Mouse (Mus musculus) CH12.LX (cell line): ENCODE measurements at regions not wholly inside any gene's neighbourhood (a gene's known extent, or its start where the extent isn't known, plus 50 kb on each side); places are given as distances from the start of the nearest gene placed in this dataset.

Source experiments
- CHD1 ChIP-seq: IDR thresholded peaks from 2 replicates; pipeline ENCODE4 v1.6.1; 2012; ENCODE audit warnings: low read depth, low read length, improper control_type of control experiment, inconsistent platforms
- CTCF ChIP-seq, 2 experiments: IDR thresholded peaks in 1 of 2; conservative IDR thresholded peaks in 1 of 2; 2 replicates each; pipeline ENCODE4 v1.5.1; 2011 to 2012; ENCODE audit warnings: low read depth in 2 of 2, low read length in 2 of 2, improper control_type of control experiment in 1 of 2, inconsistent platforms in 1 of 2, mild to moderate bottlenecking in 1 of 2, moderate library complexity in 1 of 2
- ELF1 ChIP-seq: IDR thresholded peaks from 2 replicates; pipeline ENCODE4 v1.6.1; 2014; ENCODE audit warnings: low read depth, mild to moderate bottlenecking, inconsistent platforms, low read length, improper control_type of control experiment
- MAX ChIP-seq: IDR thresholded peaks from 2 replicates; pipeline ENCODE4 v1.6.1; 2011; ENCODE audit warnings: low read length, improper control_type of control experiment
- POLR2A ChIP-seq: IDR thresholded peaks from 2 replicates; pipeline ENCODE4 v1.6.1; 2011; ENCODE audit warnings: low read depth, mild to moderate bottlenecking, improper control_type of control experiment, low read length
- POLR2AphosphoS2 ChIP-seq: IDR thresholded peaks from 2 replicates; pipeline ENCODE4 v1.6.1; 2011; ENCODE audit warnings: low read depth, low read length, improper control_type of control experiment
- SIN3A ChIP-seq: IDR thresholded peaks from 2 replicates; pipeline ENCODE4 v1.6.1; 2012; ENCODE audit warnings: low read length, improper control_type of control experiment, inconsistent platforms
- TBP ChIP-seq: conservative IDR thresholded peaks from 2 replicates; pipeline ENCODE4 v1.6.1; 2011; ENCODE audit warnings: low read depth, low read length, improper control_type of control experiment
- UBTF ChIP-seq: IDR thresholded peaks from 2 replicates; pipeline ENCODE4 v1.6.1; 2012; ENCODE audit warnings: low read depth, mild to moderate bottlenecking, inconsistent platforms, low read length, improper control_type of control experiment, moderate library complexity
- ZC3H11A ChIP-seq: IDR thresholded peaks from 2 replicates; pipeline ENCODE4 v1.6.1; 2012; ENCODE audit warnings: low read depth, mild to moderate bottlenecking, inconsistent platforms, low read length, improper control_type of control experiment

DNA sequence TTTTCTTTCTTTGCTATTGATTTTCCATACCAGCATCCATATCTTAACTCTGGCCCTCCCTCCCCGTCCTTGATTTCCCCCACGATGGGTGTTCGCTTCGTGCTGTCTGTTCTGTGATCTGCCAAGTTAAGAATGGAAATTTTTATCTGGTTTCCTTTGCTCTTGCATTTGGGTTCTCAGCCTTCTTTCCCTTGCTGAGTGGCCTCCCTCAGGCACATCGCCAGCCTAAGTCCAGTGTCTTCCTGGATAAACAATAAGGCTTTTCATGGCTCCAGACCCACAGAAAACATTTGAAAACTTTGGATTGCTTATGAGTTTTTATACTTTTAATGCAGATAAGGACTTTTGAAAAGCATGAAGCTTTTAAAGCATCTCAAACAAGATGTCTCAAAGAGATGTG lies 355.9 kb upstream of the Maf start:
- TF ChIP-seq ZC3H11A (no peak), CTCF (conservative IDR thresholded peaks at IDR 0.05 in 1 of 2, IDR thresholded peaks at IDR 0.05 in 1 of 2; ENCODE audit: low read depth in 2 of 2, low read length in 2 of 2) (no peak), CHD1 (no peak), POLR2A (no peak), MAX (no peak), ELF1 (no peak), TBP (no peak), SIN3A (no peak), UBTF (no peak), POLR2AphosphoS2 (no peak)
